Mouse (Mus musculus) embryonic stem cell, embryonic (primary cell): ENCODE data around the gene Clta.

Experiments
- CTCF ChIA-PET, 4 experiments: fragments of 300-600 bp in 2 of 4; fragments of 350-600 bp in 2 of 4; sonication (Branson Sonifier 250); formaldehyde crosslinking; loops; one replicate each; lab custom pipeline; 2022; ENCODE audit warnings: inconsistent platforms in 2 of 4; lab: Charles Lee
- POLR2A ChIA-PET, 4 experiments: fragments of 300-600 bp in 2 of 4; fragments of 350-600 bp in 2 of 4; sonication (Branson Sonifier 250); formaldehyde crosslinking; loops; one replicate each; lab custom pipeline; 2022; ENCODE audit warnings: antibody characterized with exemption in 4 of 4, inconsistent platforms in 1 of 4; lab: Charles Lee

The Clta gene

GRCm38 (mm10) chr4:43973526-43973981 is 30.7 kb upstream of the Clta start:
- ChIA-PET POLR2A (interaction anchor here in 2 of 4 experiments (0.6 to 11.2 kb wide), 7 partner anchors 8 to 39 kb away, joined by 3 to 98 read pairs (median 13); partner anchors contain the start of genes Glipr2 (in 2 of the 2) and Ccin (in 1 of the 2)), CTCF (interaction anchor here in 1 of 4 experiments (1.1 kb wide), 1 partner anchor 262 kb away, joined by 3 read pairs; no protein-coding TSS in a partner anchor)

DNA sequence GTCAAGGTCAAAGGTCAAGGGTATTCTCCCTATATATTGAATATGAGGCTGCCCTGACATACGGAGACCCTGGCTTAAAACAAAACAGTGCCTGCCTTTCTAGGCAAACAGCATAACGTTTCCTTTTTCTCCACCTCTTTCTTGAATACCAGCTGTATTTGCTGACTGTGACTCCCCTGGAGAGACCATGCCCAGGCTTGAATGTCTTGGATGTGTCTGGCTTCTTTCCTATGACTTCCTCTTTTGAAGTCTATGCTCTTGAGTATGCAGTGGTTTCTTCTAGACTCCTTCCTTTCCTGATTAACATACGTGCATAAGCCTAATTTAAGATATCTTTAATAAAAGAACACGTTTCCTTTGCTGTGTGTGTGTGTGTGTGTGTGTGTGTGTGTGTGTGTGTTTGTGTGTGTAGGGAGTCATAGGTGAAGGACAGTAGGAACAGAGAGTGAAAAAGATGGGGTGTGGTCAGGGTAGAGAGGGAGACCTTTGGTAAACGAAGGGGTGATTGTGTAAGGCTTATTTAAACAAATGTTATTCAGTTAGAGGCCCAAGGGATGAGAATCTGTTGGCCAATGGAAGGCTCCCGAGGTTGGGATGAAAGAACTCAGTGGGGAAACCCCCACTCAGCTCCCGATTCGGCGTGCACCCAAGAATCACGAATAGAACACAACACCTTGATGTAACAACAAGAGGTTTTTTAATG is 29.2 kb upstream of the Clta start:
- POLR2A ChIA-PET, result interaction anchor here (0.6 to 11.2 kb wide), 20 partner anchors 8 to 291 kb away, joined by 3 to 98 read pairs (median 3); partner anchors contain the start of genes Ccin (in 1 of the 4) and Glipr2 (in 1 of the 4)
- CTCF ChIA-PET, result interaction anchor here in 2 of 4 experiments (0.6 to 1.1 kb wide), 4 partner anchors 9 to 1209 kb away, joined by 3 read pairs; no protein-coding TSS in a partner anchor

DNA sequence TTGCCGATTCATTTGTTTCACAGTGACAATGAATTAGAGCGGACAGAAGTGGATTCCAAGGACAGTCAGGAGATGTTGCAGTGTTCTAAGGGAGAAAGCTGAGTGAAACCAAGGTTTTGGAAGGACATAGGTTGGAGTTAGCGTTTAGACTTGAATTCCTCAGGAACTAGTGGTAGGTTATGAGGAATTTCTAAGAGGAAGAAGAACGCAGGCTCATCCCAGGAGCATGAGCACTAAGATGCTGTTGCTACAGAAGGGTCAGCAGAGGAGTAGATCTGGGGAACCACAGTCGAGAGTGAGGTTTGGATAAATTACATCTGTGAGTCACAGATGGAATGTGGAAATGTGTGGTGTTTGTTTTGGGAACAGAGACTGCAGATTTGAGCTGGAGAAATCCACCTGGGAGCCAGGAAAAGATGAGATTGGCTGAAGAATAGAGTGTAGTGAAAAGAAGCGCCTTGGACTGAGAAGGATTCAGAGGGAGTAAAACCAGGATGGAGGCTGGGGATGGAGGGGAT is 28.0 kb upstream of the Clta start:
- CTCF ChIA-PET, result interaction anchor here in 1 of 4 experiments (0.6 kb wide), 1 partner anchor 643 kb away, joined by 3 read pairs; no protein-coding TSS in a partner anchor
- POLR2A ChIA-PET, result interaction anchor here in 2 of 4 experiments (0.9 to 11.2 kb wide), 17 partner anchors 10 to 247 kb away, joined by 3 to 98 read pairs (median 3); partner anchors contain the start of gene Glipr2 (in 1 of the 2)

- ChIA-PET CTCF (interaction anchor here (0.8 to 8.1 kb wide), 7 partner anchors 8 to 141 kb away, joined by 3 to 132 read pairs (median 4); no protein-coding TSS in a partner anchor), POLR2A (interaction anchor here in 3 of 4 experiments (0.8 to 6.2 kb wide), 15 partner anchors 8 to 50 kb away, joined by 3 to 53 read pairs (median 4); partner anchors contain the start of genes Clta (in 1 of the 3) and Glipr2 (in 1 of the 3))
These were observed 25.5 kb upstream of the Clta start for GRCm38 (mm10) chr4:43978521-43979443.

DNA sequence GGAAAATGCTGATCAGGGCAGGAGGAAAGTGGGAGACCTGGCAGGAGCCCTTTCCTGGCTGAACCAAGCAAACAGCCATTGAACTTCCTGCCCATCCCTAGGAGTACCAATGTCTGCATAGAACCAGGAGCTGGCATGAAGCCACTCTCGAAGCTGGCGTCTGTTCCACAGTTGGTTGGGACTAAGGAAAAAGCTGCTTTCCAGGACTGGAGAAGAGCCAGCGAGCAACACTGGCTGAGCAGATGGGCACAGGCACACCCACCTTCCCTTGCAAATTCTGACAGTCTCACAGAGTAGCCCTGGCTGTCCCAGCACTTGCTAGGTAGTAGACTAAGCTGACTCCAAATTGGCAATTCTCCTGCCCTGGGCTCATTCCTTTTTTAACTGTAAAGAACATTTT is 24.5 kb upstream of the Clta start:
- ChIA-PET CTCF (interaction anchor here (0.5 to 8.1 kb wide), 6 partner anchors 9 to 200 kb away, joined by 3 to 132 read pairs (median 4); no protein-coding TSS in a partner anchor), POLR2A (interaction anchor here in 2 of 4 experiments (0.9 to 6.2 kb wide), 14 partner anchors 9 to 54 kb away, joined by 3 to 53 read pairs (median 6); partner anchors contain the start of genes Clta (in 1 of the 2) and Glipr2 (in 1 of the 2))

DNA sequence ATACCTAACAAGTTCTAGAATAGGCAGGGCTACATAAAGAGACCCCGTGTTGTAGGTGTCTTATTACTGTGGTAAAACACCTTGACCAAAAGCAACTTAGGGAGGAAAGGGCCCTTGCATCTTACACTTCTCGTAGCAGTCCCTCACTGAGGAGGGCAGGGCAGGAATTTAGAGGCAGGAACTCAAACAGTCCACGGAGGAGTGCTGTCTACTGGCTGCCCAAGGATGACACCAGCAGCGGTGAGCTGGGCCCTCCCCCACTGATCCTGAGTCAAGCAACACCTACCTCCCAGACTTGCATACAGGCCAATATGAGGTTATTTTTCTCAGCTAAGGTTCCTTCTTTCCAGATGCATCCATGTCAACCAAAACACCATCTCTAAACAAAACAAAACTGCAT is 24.0 kb upstream of the Clta start:
- POLR2A ChIA-PET, result interaction anchor here in 3 of 4 experiments (0.9 to 6.2 kb wide), 11 partner anchors 8 to 55 kb away, joined by 4 to 53 read pairs (median 10); partner anchors contain the start of gene Glipr2 (in 1 of the 3)
- CTCF ChIA-PET, result interaction anchor here (0.5 to 8.1 kb wide), 8 partner anchors 9 to 200 kb away, joined by 3 to 132 read pairs (median 5); no protein-coding TSS in a partner anchor

- ChIA-PET POLR2A (interaction anchor here in 3 of 4 experiments (0.9 to 6.2 kb wide), 12 partner anchors 9 to 55 kb away, joined by 4 to 53 read pairs (median 10); partner anchors contain the start of gene Glipr2 (in 1 of the 3)), CTCF (interaction anchor here in 3 of 4 experiments (0.9 to 8.1 kb wide), 5 partner anchors 9 to 55 kb away, joined by 3 to 132 read pairs (median 26); no protein-coding TSS in a partner anchor)
These were observed 23.4 kb upstream of the Clta start for GRCm38 (mm10) chr4:43980846-43981245.

- ChIA-PET POLR2A (interaction anchor here (0.7 to 6.2 kb wide), 14 partner anchors 7 to 1441 kb away, joined by 3 to 53 read pairs (median 8); partner anchors contain the start of gene Glipr2 (in 1 of the 4)), CTCF (interaction anchor here (0.7 to 8.1 kb wide), 12 partner anchors 10 to 221 kb away, joined by 3 to 132 read pairs (median 12); no protein-coding TSS in a partner anchor)
These were observed 23.0 kb upstream of the Clta start for GRCm38 (mm10) chr4:43981251-43981650.

- ChIA-PET CTCF (interaction anchor here (0.5 to 8.1 kb wide), 45 partner anchors 9 to 576 kb away, joined by 3 to 132 read pairs (median 4); partner anchors contain the start of genes Clta (in 1 of the 4), Creb3 (in 1 of the 4), Hint2 (in 1 of the 4) and Tln1 (in 1 of the 4)), POLR2A (interaction anchor here (0.5 to 6.2 kb wide), 20 partner anchors 10 to 1124 kb away, joined by 3 to 53 read pairs (median 6); partner anchors contain the start of gene Glipr2 (in 2 of the 4))
These were observed 22.1 kb upstream of the Clta start for GRCm38 (mm10) chr4:43982053-43982732.

DNA sequence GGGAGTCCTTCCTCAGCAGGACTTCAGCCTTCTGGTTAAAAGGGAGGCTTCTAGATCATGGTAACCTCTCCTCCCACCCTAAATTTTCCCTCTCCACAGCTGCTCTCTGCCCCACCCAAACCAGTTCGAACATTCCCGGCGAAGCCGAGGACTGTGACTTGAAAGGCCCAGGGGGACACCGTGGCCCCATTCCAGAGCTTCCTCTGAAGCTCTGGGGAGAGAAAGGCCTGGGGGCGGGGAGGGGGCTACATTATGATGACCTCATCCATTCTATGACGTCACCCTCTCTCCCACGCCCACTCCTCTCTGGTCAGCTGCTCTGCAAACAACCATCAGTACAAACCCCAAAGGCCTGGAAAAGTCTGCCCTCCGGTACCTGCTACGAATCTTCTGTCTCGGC is 21.1 kb upstream of the Clta start, which contains the start of gene Ccin:
TSS of gene Ccin (plus strand) at position 303 of the 400 bp plus-strand sequence.
- CTCF ChIA-PET, result interaction anchor here (0.6 to 8.1 kb wide), 15 partner anchors 9 to 554 kb away, joined by 3 to 132 read pairs (median 5); partner anchors contain the start of genes Creb3 (in 1 of the 4) and Tln1 (in 1 of the 4)
- POLR2A ChIA-PET, result interaction anchor here in 3 of 4 experiments (0.9 to 6.2 kb wide), 17 partner anchors 9 to 89 kb away, joined by 3 to 53 read pairs (median 6); partner anchors contain the start of genes Clta (in 1 of the 3) and Glipr2 (in 1 of the 3)

GRCm38 (mm10) chr4:43983756-43984155 is 20.5 kb upstream of the Clta start:
- ChIA-PET POLR2A (interaction anchor here in 3 of 4 experiments (0.9 to 6.2 kb wide), 17 partner anchors 9 to 88 kb away, joined by 3 to 53 read pairs (median 5); partner anchors contain the start of genes Clta (in 1 of the 3) and Glipr2 (in 1 of the 3)), CTCF (interaction anchor here (0.6 to 8.1 kb wide), 10 partner anchors 9 to 554 kb away, joined by 3 to 132 read pairs (median 6); no protein-coding TSS in a partner anchor)

- ChIA-PET POLR2A (interaction anchor here (0.6 to 6.2 kb wide), 15 partner anchors 9 to 461 kb away, joined by 3 to 53 read pairs (median 5); partner anchors contain the start of genes Clta (in 1 of the 4), Glipr2 (in 1 of the 4) and Tpm2 (in 1 of the 4)), CTCF (interaction anchor here (1.0 to 8.1 kb wide), 8 partner anchors 10 to 135 kb away, joined by 3 to 132 read pairs (median 10); no protein-coding TSS in a partner anchor)
These were observed 19.9 kb upstream of the Clta start for GRCm38 (mm10) chr4:43984326-43984725.

DNA sequence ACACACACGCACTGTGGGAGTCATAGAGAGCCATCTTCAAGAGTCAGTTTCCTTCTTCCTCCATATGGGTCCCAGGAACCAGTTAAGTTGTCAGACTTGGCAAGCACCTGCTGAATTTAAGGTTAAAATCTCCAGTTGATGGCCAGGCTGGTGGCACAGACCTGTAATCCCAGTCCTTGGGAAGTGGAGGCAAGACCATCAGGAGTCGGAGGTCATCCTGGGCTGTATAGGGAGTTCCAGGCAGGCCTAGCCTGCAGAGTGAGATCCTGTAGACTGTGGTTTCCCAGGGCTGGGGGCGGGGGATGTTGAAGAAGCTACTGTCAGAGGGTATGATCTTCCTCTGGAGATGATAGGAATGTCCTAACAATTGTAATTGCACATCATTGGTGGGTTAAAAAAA is 15.3 kb upstream of the Clta start:
- POLR2A ChIA-PET, result interaction anchor here in 1 of 4 experiments (0.9 to 1.4 kb wide), 4 partner anchors 9 to 33 kb away, joined by 3 to 9 read pairs (median 6); no protein-coding TSS in a partner anchor

DNA sequence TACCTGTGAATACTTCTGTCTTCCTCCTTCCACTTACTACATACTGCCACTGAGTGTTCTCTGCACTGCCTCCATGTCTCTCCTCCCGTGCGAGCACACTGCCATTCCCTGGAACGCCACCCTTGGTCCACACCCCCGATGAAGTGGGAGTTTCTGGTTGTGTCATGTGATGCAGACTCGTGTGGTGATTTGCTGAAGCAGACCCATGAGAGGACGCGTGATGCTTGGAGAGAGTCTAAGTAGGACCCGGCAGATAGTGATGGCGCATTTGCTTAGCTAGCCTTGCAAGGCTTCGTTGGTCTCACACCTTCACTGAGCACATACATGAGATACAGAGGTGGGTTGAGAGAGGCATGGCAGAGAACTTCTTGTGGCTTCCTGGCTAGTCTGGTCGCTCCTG is 11.2 kb upstream of the Clta start:
- POLR2A ChIA-PET, result interaction anchor here (0.6 to 3.4 kb wide), 20 partner anchors 9 to 431 kb away, joined by 3 to 20 read pairs (median 4); partner anchors contain the start of genes Clta (in 1 of the 4), Creb3 (in 1 of the 4), Glipr2 (in 1 of the 4) and Tln1 (in 1 of the 4)
- CTCF ChIA-PET, result interaction anchor here in 2 of 4 experiments (0.6 to 1.8 kb wide), 2 partner anchors 67 to 233 kb away, joined by 3 to 4 read pairs; no protein-coding TSS in a partner anchor

More for the DNA sequence above, 15.3 kb upstream of the Clta start:
- CTCF ChIA-PET, result no interaction called here

DNA sequence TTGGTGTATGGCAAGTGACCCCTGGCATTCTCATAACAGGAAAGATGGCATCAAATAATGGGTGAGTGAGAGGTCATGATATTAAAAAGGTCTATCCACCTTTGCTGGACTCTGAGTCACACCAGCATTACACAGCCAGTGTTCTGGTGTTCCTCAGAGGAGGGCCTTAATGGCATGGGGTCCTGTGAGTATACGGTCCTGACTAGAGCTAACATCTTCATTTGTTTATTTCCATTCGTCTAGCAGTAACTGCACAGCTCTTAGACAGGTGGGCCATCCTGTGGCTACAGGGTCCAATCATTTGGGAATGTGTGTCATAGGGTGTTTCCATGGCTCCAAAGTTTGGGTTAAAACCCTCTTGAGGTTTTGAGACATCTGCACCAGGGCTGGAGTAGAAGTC is 9.9 kb upstream of the Clta start:
- POLR2A ChIA-PET, result interaction anchor here in 2 of 4 experiments (1.5 to 3.4 kb wide), 2 partner anchors 10 to 18 kb away, joined by 5 to 19 read pairs; partner anchors contain the start of gene Clta (in 1 of the 2)
- CTCF ChIA-PET, result interaction anchor here in 2 of 4 experiments (1.1 to 1.8 kb wide), 2 partner anchors 12 to 69 kb away, joined by 4 to 5 read pairs; no protein-coding TSS in a partner anchor
